Mouse (Mus musculus): ENCODE results near the gene Bcat1. TPM values are rescaled to one million over a fixed set of nuclear protein-coding genes. Genes with fewer than 3 reads are reported as not detected.

The Bcat1 gene
- polyA plus RNA-seq, 2 experiments: 10.9 to 34.0 TPM

- no peak overlapping the region for H3K4me2 ChIP-seq (replicated peaks; ENCODE audit: low read depth, low read length, severe bottlenecking)
- no peak for DNase-seq (ENCODE audit: low spot score)
- no peak for ATAC-seq (ENCODE audit: low FRiP score, low read depth)
These were observed 93.9 kb downstream of the Bcat1 start for GRCm38 (mm10) chr6:144982093-144982492.

DNA sequence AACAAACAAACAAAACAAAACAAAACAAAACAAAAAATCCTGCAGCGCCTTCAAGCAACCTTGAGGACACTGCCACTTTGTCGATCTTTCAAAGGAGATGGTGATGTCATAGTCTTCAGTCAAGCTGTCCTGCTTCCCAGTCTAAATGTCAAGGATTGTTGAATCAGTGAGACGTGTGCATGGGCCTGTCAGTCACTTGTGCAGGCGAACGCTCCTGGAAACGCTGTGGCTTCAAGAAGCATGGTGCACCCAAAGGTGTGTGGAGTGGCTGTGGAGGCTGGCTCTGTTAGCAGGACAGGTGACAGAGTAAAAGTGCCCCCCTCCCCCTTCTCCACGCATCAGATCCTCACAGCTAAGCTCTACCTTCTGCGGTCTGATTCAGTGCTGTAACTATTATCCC lies 103.6 kb downstream of the Bcat1 start:
- WGBS: 90% methylated on average over 8 of the region's 8 CpGs

More at GRCm38 (mm10) chr6:144982093-144982492, 93.9 kb downstream of the Bcat1 start:
- no peak overlapping the region for H3K9ac ChIP-seq (ENCODE audit: low read depth, low read length, severe bottlenecking)
- H3K4me3 ChIP-seq (replicated peaks; ENCODE audit: low read length): no peak overlapping the region
- no peaks in the 10 kb centered on the region for H3K4me1 ChIP-seq (ENCODE audit: control insufficient read depth, insufficient read depth, low read length)
- WGBS: 83% methylated on average over 3 of the region's 3 CpGs
- TF ChIP-seq POLR2A (IDR thresholded peaks at IDR 0.05; ENCODE audit: borderline replicate concordance, extremely low read depth, insufficient read depth, insufficient read length): no peak
- no peaks in the 10 kb centered on the region for H3K27me3 ChIP-seq (ENCODE audit: control insufficient read depth, insufficient read depth, low read length)
- no peak overlapping the region for H3K27ac ChIP-seq (replicated peaks; ENCODE audit: low read depth, low read length)
- no peaks in the 10 kb centered on the region for H3K36me3 ChIP-seq (ENCODE audit: control insufficient read depth, insufficient read depth, low read length)
- H3K9me3 ChIP-seq (ENCODE audit: control insufficient read depth, low read length): no peaks in the 10 kb centered on the region

GRCm38 (mm10) chr6:144970900-144971299 lies 105.1 kb downstream of the Bcat1 start:
- no peak overlapping the region for H3K27ac ChIP-seq (replicated peaks; ENCODE audit: low read depth, low read length)
- H3K4me2 ChIP-seq (replicated peaks; ENCODE audit: low read depth, low read length, severe bottlenecking): no peak overlapping the region
- no peaks in the 10 kb centered on the region for H3K4me1 ChIP-seq (ENCODE audit: control insufficient read depth, insufficient read depth, low read length)
- WGBS: 85% methylated on average over 4 of the region's 4 CpGs
- H3K36me3 ChIP-seq (ENCODE audit: control insufficient read depth, insufficient read depth, low read length): no peaks in the 10 kb centered on the region
- H3K4me3 ChIP-seq (replicated peaks; ENCODE audit: low read length): no peak overlapping the region
- H3K27me3 ChIP-seq (ENCODE audit: control insufficient read depth, insufficient read depth, low read length): no peaks in the 10 kb centered on the region
- TF ChIP-seq POLR2A (IDR thresholded peaks at IDR 0.05; ENCODE audit: borderline replicate concordance, extremely low read depth, insufficient read depth, insufficient read length): no peak
- DNase-seq (ENCODE audit: low spot score): no peak
- H3K9me3 ChIP-seq (ENCODE audit: control insufficient read depth, low read length): no peaks in the 10 kb centered on the region
- H3K9ac ChIP-seq (ENCODE audit: low read depth, low read length, severe bottlenecking): no peak overlapping the region
- no peak for ATAC-seq (ENCODE audit: low FRiP score, low read depth)

More for the DNA sequence above, 103.6 kb downstream of the Bcat1 start:
- no peak overlapping the region for H3K27ac ChIP-seq (replicated peaks; ENCODE audit: low read depth, low read length)
- no peaks in the 10 kb centered on the region for H3K27me3 ChIP-seq (ENCODE audit: control insufficient read depth, insufficient read depth, low read length)
- H3K4me2 ChIP-seq (replicated peaks; ENCODE audit: low read depth, low read length, severe bottlenecking): no peak overlapping the region
- H3K9me3 ChIP-seq (ENCODE audit: control insufficient read depth, low read length): no peaks in the 10 kb centered on the region
- H3K36me3 ChIP-seq (ENCODE audit: control insufficient read depth, insufficient read depth, low read length): no peaks in the 10 kb centered on the region
- H3K9ac ChIP-seq (ENCODE audit: low read depth, low read length, severe bottlenecking): no peak overlapping the region
- no peaks in the 10 kb centered on the region for H3K4me1 ChIP-seq (ENCODE audit: control insufficient read depth, insufficient read depth, low read length)
- no peak overlapping the region for H3K4me3 ChIP-seq (replicated peaks; ENCODE audit: low read length)
- TF ChIP-seq POLR2A (IDR thresholded peaks at IDR 0.05; ENCODE audit: borderline replicate concordance, extremely low read depth, insufficient read depth, insufficient read length): no peak
- DNase-seq (ENCODE audit: low spot score) (no peak), ATAC-seq (ENCODE audit: low FRiP score, low read depth) (no peak)

GRCm38 (mm10) chr6:144967536-144967935 lies 108.4 kb downstream of the Bcat1 start:
- ATAC-seq (ENCODE audit: low FRiP score, low read depth) (no peak), DNase-seq (ENCODE audit: low spot score) (no peak)
- H3K9ac ChIP-seq (ENCODE audit: low read depth, low read length, severe bottlenecking): no peak overlapping the region
- TF ChIP-seq POLR2A (IDR thresholded peaks at IDR 0.05; ENCODE audit: borderline replicate concordance, extremely low read depth, insufficient read depth, insufficient read length): no peak
- H3K4me1 ChIP-seq (ENCODE audit: control insufficient read depth, insufficient read depth, low read length): no peaks in the 10 kb centered on the region
- no peaks in the 10 kb centered on the region for H3K36me3 ChIP-seq (ENCODE audit: control insufficient read depth, insufficient read depth, low read length)
- no peak overlapping the region for H3K4me3 ChIP-seq (replicated peaks; ENCODE audit: low read length)
- no peaks in the 10 kb centered on the region for H3K27me3 ChIP-seq (ENCODE audit: control insufficient read depth, insufficient read depth, low read length)
- WGBS: 44% methylated on average over 6 of the region's 6 CpGs
- H3K4me2 ChIP-seq (replicated peaks; ENCODE audit: low read depth, low read length, severe bottlenecking): no peak overlapping the region
- H3K9me3 ChIP-seq (ENCODE audit: control insufficient read depth, low read length): no peaks in the 10 kb centered on the region
- H3K27ac ChIP-seq (replicated peaks; ENCODE audit: low read depth, low read length): no peak overlapping the region

DNA sequence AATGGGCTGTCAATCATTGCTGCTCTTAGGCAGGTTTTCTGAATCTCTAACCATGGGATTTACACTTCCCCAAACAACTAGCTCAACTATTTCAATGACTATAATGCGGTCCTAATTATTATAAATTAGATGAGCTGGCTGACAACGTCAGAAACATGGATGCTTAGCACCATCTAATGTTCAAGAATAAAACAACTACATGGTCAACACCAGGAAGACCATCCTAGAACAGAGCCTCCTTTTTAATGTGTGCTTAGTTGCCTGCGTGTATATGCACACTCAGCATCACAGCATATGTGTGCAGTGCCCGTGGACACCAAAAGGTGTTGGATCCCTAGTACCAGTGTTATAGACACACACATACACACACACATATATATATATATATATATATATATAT lies 111.8 kb downstream of the Bcat1 start:
- DNase-seq (ENCODE audit: low spot score) (no peak), ATAC-seq (ENCODE audit: low FRiP score, low read depth) (no peak)
- 75% methylated on average over 4 of the region's 4 CpGs for WGBS
- no peak overlapping the region for H3K27ac ChIP-seq (replicated peaks; ENCODE audit: low read depth, low read length)
- no peak overlapping the region for H3K4me3 ChIP-seq (replicated peaks; ENCODE audit: low read length)
- H3K36me3 ChIP-seq (ENCODE audit: control insufficient read depth, insufficient read depth, low read length): no peaks in the 10 kb centered on the region
- no peak overlapping the region for H3K9ac ChIP-seq (ENCODE audit: low read depth, low read length, severe bottlenecking)
- no peaks in the 10 kb centered on the region for H3K4me1 ChIP-seq (ENCODE audit: control insufficient read depth, insufficient read depth, low read length)
- TF ChIP-seq POLR2A (IDR thresholded peaks at IDR 0.05; ENCODE audit: borderline replicate concordance, extremely low read depth, insufficient read depth, insufficient read length): no peak
- no peaks in the 10 kb centered on the region for H3K27me3 ChIP-seq (ENCODE audit: control insufficient read depth, insufficient read depth, low read length)
- H3K4me2 ChIP-seq (replicated peaks; ENCODE audit: low read depth, low read length, severe bottlenecking): no peak overlapping the region
- H3K9me3 ChIP-seq (ENCODE audit: control insufficient read depth, low read length): no peaks in the 10 kb centered on the region

DNA sequence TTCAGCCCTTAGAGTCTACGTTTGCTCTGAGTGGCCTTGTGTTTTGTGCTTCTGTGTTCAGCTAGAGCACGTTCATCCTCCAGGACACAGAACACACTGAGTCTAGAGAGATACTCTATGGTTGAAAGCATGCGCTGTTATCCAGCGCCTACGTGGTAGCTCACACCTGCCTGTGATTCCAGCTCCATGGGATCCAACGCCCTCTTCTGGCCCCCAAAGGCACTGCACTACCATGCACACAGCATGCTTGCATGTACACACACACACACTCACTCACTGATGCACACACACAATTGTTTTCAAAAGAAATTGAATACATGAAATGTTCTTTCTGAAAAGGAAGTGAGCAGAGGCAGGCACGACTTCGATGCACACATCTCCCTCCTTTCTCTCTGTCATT lies 112.8 kb downstream of the Bcat1 start:
- H3K27me3 ChIP-seq (ENCODE audit: control insufficient read depth, insufficient read depth, low read length): no peaks in the 10 kb centered on the region
- DNase-seq (ENCODE audit: low spot score) (no peak), ATAC-seq (ENCODE audit: low FRiP score, low read depth) (no peak)
- no peaks in the 10 kb centered on the region for H3K4me1 ChIP-seq (ENCODE audit: control insufficient read depth, insufficient read depth, low read length)
- H3K9ac ChIP-seq (ENCODE audit: low read depth, low read length, severe bottlenecking): no peak overlapping the region
- H3K27ac ChIP-seq (replicated peaks; ENCODE audit: low read depth, low read length): no peak overlapping the region
- H3K36me3 ChIP-seq (ENCODE audit: control insufficient read depth, insufficient read depth, low read length): no peaks in the 10 kb centered on the region
- H3K4me3 ChIP-seq (replicated peaks; ENCODE audit: low read length): no peak overlapping the region
- WGBS: 80% methylated on average over 8 of the region's 8 CpGs
- no peak overlapping the region for H3K4me2 ChIP-seq (replicated peaks; ENCODE audit: low read depth, low read length, severe bottlenecking)
- no peak for TF ChIP-seq POLR2A (IDR thresholded peaks at IDR 0.05; ENCODE audit: borderline replicate concordance, extremely low read depth, insufficient read depth, insufficient read length)
- H3K9me3 ChIP-seq (ENCODE audit: control insufficient read depth, low read length): no peaks in the 10 kb centered on the region

Measured in limb, embryonic 14.5 days (tissue).